Mouse (Mus musculus) neural tube, embryonic 11.5 days (tissue): ENCODE data around the gene Dnase2a. TPM values are rescaled to one million over a fixed set of nuclear protein-coding genes. Genes with fewer than 3 reads are reported as not detected.
A peak's percentile ranks its signal among the peaks of the same experiment; 100 is the strongest.
"Not testable (repeated sequence)": the region's sequence is repeated elsewhere in the genome, so short reads cannot be mapped to it uniquely, and the experiment has no call there.

Source experiments
- ATAC-seq: fragments of 200-750 bp; cut with Nextera tagmentation; 2 replicates; pipeline ENCODE4 v1.8.0; 2017; ENCODE audit warnings: moderate number of reproducible peaks, mild to moderate bottlenecking, moderate TSS enrichment, moderate library complexity; ENCODE audit not compliant: insufficient read depth, low FRiP score, low TSS enrichment
- DNase-seq: peaks from one replicate; pipeline ENCODE4 v3.0.0-alpha.2; 2015; ENCODE audit warnings: low spot score
- H3K27ac ChIP-seq: fragments of 300-500 bp; sonication (generic); 2 replicates; pipeline ENCODE4 v1.5.1; 2014; ENCODE audit warnings: low read depth, mild to moderate bottlenecking, low read length
- H3K27me3 ChIP-seq: fragments of 300-500 bp; sonication (generic); 2 replicates; pipeline ENCODE4 v1.6.1; 2014; ENCODE audit warnings: mild to moderate bottlenecking, low read length, mixed read lengths; ENCODE audit not compliant: control insufficient read depth, insufficient read depth
- H3K36me3 ChIP-seq: fragments of 300-500 bp; sonication (generic); 2 replicates; pipeline ENCODE4 v1.6.1; 2014; ENCODE audit warnings: mild to moderate bottlenecking, low read length, moderate library complexity, mixed read lengths; ENCODE audit not compliant: control insufficient read depth, insufficient read depth
- H3K4me1 ChIP-seq: fragments of 300-500 bp; sonication (generic); 2 replicates; pipeline ENCODE4 v1.6.1; 2014; ENCODE audit warnings: low read length, mixed read lengths; ENCODE audit not compliant: control insufficient read depth, insufficient read depth
- H3K4me2 ChIP-seq: fragments of 300-500 bp; sonication (generic); 2 replicates; pipeline ENCODE4 v1.6.1; 2014; ENCODE audit warnings: low read depth, mild to moderate bottlenecking, moderate library complexity
- H3K4me3 ChIP-seq: fragments of 300-500 bp; sonication (generic); 2 replicates; pipeline ENCODE4 v1.5.1; 2014; ENCODE audit warnings: low read depth, low read length
- H3K9ac ChIP-seq: fragments of 300-500 bp; sonication (generic); 2 replicates; pipeline ENCODE4 v1.6.1; 2014; ENCODE audit warnings: mild to moderate bottlenecking, low read length
- H3K9me3 ChIP-seq: fragments of 300-500 bp; sonication (generic); 2 replicates; pipeline ENCODE4 v1.6.1; 2016; ENCODE audit warnings: low read length; ENCODE audit not compliant: control insufficient read depth
- WGBS: fragments of 180-500 bp; shearing (Covaris S2); extraction: QIAGEN DNeasy Blood & Tissue Kit; methylation state at CpG from one replicate; pipeline ENCODE4 v1.1.7; 2014; 5-methylcytosine and 5-hydroxymethylcytosine counted together
- polyA plus RNA-seq: library from polyadenylated mRNA; unstranded; fragments of >200 nt; fragmentation: Nextera tagmentation; extraction: Ambion mirVana; gene quantifications from 2 replicates; pipeline ENCODE4 v1.2.1, GENCODE M21; 2014

Gene Dnase2a
- polyA plus RNA-seq, 1 experiment from 2014 or later, result 4.9 TPM

- peak; percentile 46 for DNase-seq
- no peak; the same call in 1 of the 2 replicates for ATAC-seq
Measured at GRCm38 (mm10) chr8:84902367-84902919, 5.9 kb upstream of the Dnase2a start.

GRCm38 (mm10) chr8:84902920-84903661 lies 5.3 kb upstream of the Dnase2a start:
- H3K4me3 ChIP-seq, result peak overlapping the region; percentile 44
- H3K9ac ChIP-seq, result peak overlapping the region; percentile 52
- no peak overlapping the region for H3K27ac ChIP-seq
- H3K36me3 ChIP-seq, result no peaks in the 10 kb centered on the region
- H3K9me3 ChIP-seq, result no peaks in the 10 kb centered on the region
- peaks cover 9% of the 10 kb centered on the region; the same call in 1 of the 2 replicates for H3K27me3 ChIP-seq
- ATAC-seq, result peak; percentile 82
- DNase-seq, result peak; percentile 93
- peak overlapping the region; percentile 71 for H3K4me2 ChIP-seq
- WGBS, result under 1% methylated on average over 67 of the region's 68 CpGs
- H3K4me1 ChIP-seq, result 0 out of 2 replicates have a peak, but pooled peaks cover 2% of the 10 kb centered on the region

More at GRCm38 (mm10) chr8:84902367-84902919, 5.9 kb upstream of the Dnase2a start:
- 3% methylated on average over 24 of the region's 24 CpGs for WGBS
- 0 out of 2 replicates have a peak, but pooled peaks cover 2% of the 10 kb centered on the region for H3K4me1 ChIP-seq
- peaks cover 9% of the 10 kb centered on the region; the same call in 1 of the 2 replicates for H3K27me3 ChIP-seq
- no peak overlapping the region for H3K27ac ChIP-seq
- peak overlapping the region; percentile 44 for H3K4me3 ChIP-seq
- H3K9me3 ChIP-seq, result no peaks in the 10 kb centered on the region
- peak overlapping the region; percentile 52 for H3K9ac ChIP-seq
- H3K36me3 ChIP-seq, result no peaks in the 10 kb centered on the region
- H3K4me2 ChIP-seq, result peak overlapping the region; percentile 71

- H3K4me3 ChIP-seq, result no peak overlapping the region
- 91% methylated on average over 7 of the region's 7 CpGs for WGBS
- ATAC-seq (no peak), DNase-seq (no peak)
- H3K4me2 ChIP-seq, result no peak overlapping the region
- H3K4me1 ChIP-seq, result 0 out of 2 replicates have a peak, but pooled peaks cover 2% of the 10 kb centered on the region
- no peak overlapping the region for H3K27ac ChIP-seq
- H3K27me3 ChIP-seq, result peaks cover 13% of the 10 kb centered on the region
- H3K9me3 ChIP-seq, result no peaks in the 10 kb centered on the region
- H3K9ac ChIP-seq, result no peak overlapping the region
- no peaks in the 10 kb centered on the region for H3K36me3 ChIP-seq
Measured at GRCm38 (mm10) chr8:84904351-84904750, 4.0 kb upstream of the Dnase2a start.

- H3K4me1 ChIP-seq, result 0 out of 2 replicates have a peak, but pooled peaks cover 2% of the 10 kb centered on the region
- ATAC-seq (no peak), DNase-seq (no peak)
- WGBS, result 93% methylated on average over 9 of the region's 9 CpGs
- H3K27ac ChIP-seq, result no peak overlapping the region
- no peak overlapping the region for H3K4me3 ChIP-seq
- H3K9ac ChIP-seq, result no peak overlapping the region
- H3K9me3 ChIP-seq, result no peaks in the 10 kb centered on the region
- H3K36me3 ChIP-seq, result no peaks in the 10 kb centered on the region
- no peak overlapping the region for H3K4me2 ChIP-seq
- H3K27me3 ChIP-seq, result peaks cover 34% of the 10 kb centered on the region
Measured at GRCm38 (mm10) chr8:84907037-84907436, 1.3 kb upstream of the Dnase2a start.

- WGBS, result 82% methylated on average over 8 of the region's 8 CpGs
- H3K4me1 ChIP-seq, result peaks cover 1% of the 10 kb centered on the region; the same call in 1 of the 2 replicates
- H3K9ac ChIP-seq, result no peak overlapping the region
- no peak for ATAC-seq
- no peak overlapping the region for H3K27ac ChIP-seq
- H3K4me2 ChIP-seq, result no peak overlapping the region
- peaks cover 34% of the 10 kb centered on the region for H3K27me3 ChIP-seq
- H3K9me3 ChIP-seq, result no peaks in the 10 kb centered on the region
- H3K4me3 ChIP-seq, result no peak overlapping the region
- no peaks in the 10 kb centered on the region for H3K36me3 ChIP-seq
- no peak for DNase-seq
Measured at GRCm38 (mm10) chr8:84907493-84907892, 867 bp upstream of the Dnase2a start.

- Histone ChIP-seq H3K4me2 (peak overlapping the region; percentile 78), H3K27me3 (peaks cover 39% of the 10 kb centered on the region), H3K4me3 (peak overlapping the region; percentile 42; the same call in 1 of the 2 replicates)
- not testable (repeated sequence) for H3K4me1 ChIP-seq, H3K27ac ChIP-seq, H3K36me3 ChIP-seq, DNase-seq, H3K9ac ChIP-seq, H3K9me3 ChIP-seq
- WGBS, result 33% methylated on average over 6 of the region's 7 CpGs
- ATAC-seq, result 0 out of 2 replicates have a peak, but pooled peaks have one; percentile 9
Measured at GRCm38 (mm10) chr8:84907979-84908378, 381 bp upstream of the Dnase2a start.

GRCm38 (mm10) chr8:84909162-84909767 lies 905 bp downstream of the Dnase2a start:
- Histone ChIP-seq H3K9me3 (no peaks in the 10 kb centered on the region), H3K4me3 (peak overlapping the region; percentile 42), H3K27me3 (peaks cover 51% of the 10 kb centered on the region), H3K27ac (no peak overlapping the region), H3K36me3 (no peaks in the 10 kb centered on the region), H3K4me2 (peak overlapping the region; percentile 78), H3K4me1 (peaks cover 5% of the 10 kb centered on the region; the same call in 1 of the 2 replicates), H3K9ac (peak overlapping the region; percentile 63)
- 45% methylated on average over 20 of the region's 20 CpGs for WGBS
- DNase-seq, result no peak
- no peak for ATAC-seq

- no peaks in the 10 kb centered on the region for H3K36me3 ChIP-seq
- no peaks in the 10 kb centered on the region for H3K9me3 ChIP-seq
- H3K4me3 ChIP-seq, result no peak overlapping the region
- H3K9ac ChIP-seq, result no peak overlapping the region
- H3K4me1 ChIP-seq, result peaks cover 5% of the 10 kb centered on the region; the same call in 1 of the 2 replicates
- 72% methylated on average over 5 of the region's 5 CpGs for WGBS
- H3K27ac ChIP-seq, result no peak overlapping the region
- ATAC-seq (no peak), DNase-seq (no peak)
- H3K4me2 ChIP-seq, result no peak overlapping the region
- peaks cover 54% of the 10 kb centered on the region for H3K27me3 ChIP-seq
Measured at GRCm38 (mm10) chr8:84909949-84910348, 1.6 kb downstream of the Dnase2a start.
